Mouse (Mus musculus): ENCODE data around the gene Gclc. TPM values are rescaled to one million over a fixed set of nuclear protein-coding genes. Genes with fewer than 3 reads are reported as not detected.

Gclc gene
- 1 to 10 TPM; 7.2 to 9.6 (median 9.4) TPM for total RNA-seq (2022)

- DNase-seq (ENCODE audit: low spot score in 2 of 2) = peak; percentile 86 to 88
These were observed at the start of gene Gclc for GRCm38 (mm10) chr9:77753853-77754727. Gclc (plus strand) TSS chr9:77754535.

- DNase-seq (ENCODE audit: low spot score in 2 of 2) = no peak
These were observed 47.8 kb upstream of the Gclc start for GRCm38 (mm10) chr9:77706515-77706914.

- no peak for DNase-seq (ENCODE audit: low spot score in 2 of 2)
These were observed 46.7 kb upstream of the Gclc start for GRCm38 (mm10) chr9:77707433-77708139.

- DNase-seq (ENCODE audit: low spot score in 2 of 2) = no peak
These were observed 45.4 kb upstream of the Gclc start for GRCm38 (mm10) chr9:77708950-77709349.

GRCm38 (mm10) chr9:77711021-77711569, 43.2 kb upstream of the Gclc start:
- DNase-seq (ENCODE audit: low spot score in 2 of 2) = no peak

- no peak for DNase-seq (ENCODE audit: low spot score in 2 of 2)
These were observed 41.5 kb upstream of the Gclc start for GRCm38 (mm10) chr9:77712816-77713215.

- no peak for DNase-seq (ENCODE audit: low spot score in 2 of 2)
These were observed 41.0 kb upstream of the Gclc start for GRCm38 (mm10) chr9:77713301-77713700.

- no peak for DNase-seq (ENCODE audit: low spot score in 2 of 2)
These were observed 39.1 kb upstream of the Gclc start for GRCm38 (mm10) chr9:77715262-77715661.

- DNase-seq (ENCODE audit: low spot score in 2 of 2) = no peak
These were observed 38.3 kb upstream of the Gclc start for GRCm38 (mm10) chr9:77716009-77716408.

- DNase-seq (ENCODE audit: low spot score in 2 of 2) = no peak
These were observed 36.4 kb upstream of the Gclc start for GRCm38 (mm10) chr9:77717831-77718435.

GRCm38 (mm10) chr9:77718816-77719411, 35.4 kb upstream of the Gclc start:
- DNase-seq (ENCODE audit: low spot score in 2 of 2) = no peak

GRCm38 (mm10) chr9:77719675-77720074, 34.7 kb upstream of the Gclc start:
- no peak for DNase-seq (ENCODE audit: low spot score in 2 of 2)

- DNase-seq (ENCODE audit: low spot score in 2 of 2) = no peak
These were observed 32.0 kb upstream of the Gclc start for GRCm38 (mm10) chr9:77722381-77722780.

- no peak for DNase-seq (ENCODE audit: low spot score in 2 of 2)
These were observed 30.1 kb upstream of the Gclc start for GRCm38 (mm10) chr9:77724216-77724615.

- no peak for DNase-seq (ENCODE audit: low spot score in 2 of 2)
These were observed 28.9 kb upstream of the Gclc start for GRCm38 (mm10) chr9:77725448-77725847.

GRCm38 (mm10) chr9:77726018-77726684, 28.2 kb upstream of the Gclc start:
- DNase-seq (ENCODE audit: low spot score in 2 of 2) = no peak

- no peak for DNase-seq (ENCODE audit: low spot score in 2 of 2)
These were observed 27.3 kb upstream of the Gclc start for GRCm38 (mm10) chr9:77727012-77727411.

GRCm38 (mm10) chr9:77732067-77732466, 22.3 kb upstream of the Gclc start:
- no peak for DNase-seq (ENCODE audit: low spot score in 2 of 2)

- DNase-seq (ENCODE audit: low spot score in 2 of 2) = no peak
These were observed 16.9 kb upstream of the Gclc start for GRCm38 (mm10) chr9:77737298-77738041.

GRCm38 (mm10) chr9:77741452-77741851, 12.9 kb upstream of the Gclc start:
- no peak for DNase-seq (ENCODE audit: low spot score in 2 of 2)
